Mouse (Mus musculus): ENCODE data around the gene Prss16.

Gene Prss16

DNA sequence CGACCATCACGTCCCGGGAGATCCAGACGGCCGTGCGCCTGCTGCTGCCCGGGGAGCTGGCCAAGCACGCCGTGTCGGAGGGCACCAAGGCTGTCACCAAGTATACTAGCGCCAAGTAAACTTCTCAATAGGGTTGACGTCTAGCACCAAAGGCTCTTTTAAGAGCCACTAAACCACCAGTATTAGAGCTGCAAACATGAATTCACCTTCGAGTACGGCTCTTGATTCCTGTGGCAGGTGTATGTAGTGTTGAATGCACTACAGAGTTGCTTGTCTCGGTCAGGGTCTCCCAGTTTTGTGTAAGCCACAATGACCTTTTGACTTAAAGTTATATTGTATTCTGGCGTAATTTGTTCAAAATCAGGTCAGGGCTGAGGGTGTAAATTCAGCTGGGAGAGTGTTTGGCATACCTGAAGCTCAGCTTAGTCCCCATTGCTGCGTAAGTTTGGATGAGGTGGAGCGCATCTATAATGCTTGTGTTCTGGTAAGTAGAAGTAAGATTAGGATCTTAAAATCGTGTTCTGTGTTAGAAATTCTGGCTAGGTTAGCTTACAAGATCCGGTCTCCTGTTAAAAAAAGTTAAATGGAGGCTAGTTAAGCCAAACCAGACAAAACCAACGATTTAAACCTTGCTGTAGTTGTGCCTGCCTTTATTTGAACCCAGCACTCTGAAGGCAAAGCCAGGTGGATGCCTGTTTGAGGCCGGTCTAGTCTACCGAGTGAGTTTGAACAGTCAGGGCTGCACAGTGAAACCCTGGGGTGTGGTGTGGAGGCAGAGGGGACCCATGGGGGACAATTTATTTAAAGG, 26.8 kb upstream of the Prss16 start:
- DNase-seq (ENCODE audit: low read depth, low spot score) = no peak

DNA sequence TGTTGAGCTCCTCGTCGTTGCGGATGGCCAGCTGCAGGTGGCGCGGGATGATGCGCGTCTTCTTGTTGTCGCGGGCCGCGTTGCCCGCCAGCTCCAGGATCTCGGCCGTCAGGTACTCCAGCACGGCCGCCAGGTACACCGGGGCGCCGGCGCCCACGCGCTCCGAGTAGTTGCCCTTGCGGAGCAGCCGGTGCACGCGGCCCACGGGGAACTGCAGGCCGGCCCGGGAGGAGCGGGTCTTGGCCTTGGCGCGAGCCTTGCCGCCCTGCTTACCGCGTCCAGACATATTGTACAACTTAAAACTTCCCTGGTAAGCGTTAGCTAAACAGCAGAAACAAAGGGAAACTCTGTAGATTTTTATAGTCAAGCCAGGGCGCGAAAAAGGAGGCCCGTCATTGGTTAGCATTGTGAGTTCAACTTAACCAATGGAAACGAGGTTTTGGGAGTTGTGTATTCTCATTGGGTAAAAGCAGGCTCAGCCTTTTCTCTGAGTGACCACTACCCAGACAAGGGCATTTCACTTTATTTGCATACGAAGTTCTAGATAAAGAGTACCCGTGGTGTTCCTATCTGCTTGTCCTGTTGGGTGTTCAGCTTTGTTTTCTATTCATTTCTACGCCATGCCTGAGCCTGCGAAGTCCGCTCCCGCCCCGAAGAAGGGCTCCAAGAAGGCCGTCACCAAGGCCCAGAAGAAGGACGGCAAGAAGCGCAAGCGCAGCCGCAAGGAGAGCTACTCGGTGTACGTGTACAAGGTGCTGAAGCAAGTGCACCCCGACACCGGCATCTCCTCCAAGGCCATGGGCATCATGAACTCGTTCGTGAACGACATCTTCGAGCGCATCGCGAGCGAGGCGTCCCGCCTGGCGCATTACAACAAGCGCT, 26.0 kb upstream of the Prss16 start, which contains the start of the genes Hist1h2ah and Hist1h2bk:
Gene Hist1h2ah, minus strand, starts transcription at position 302 of the 882 bp plus-strand sequence.
Gene Hist1h2bk, plus strand, starts transcription at position 604 of the 882 bp plus-strand sequence.
- peak; percentile 87 for DNase-seq (ENCODE audit: low read depth, low spot score)

DNA sequence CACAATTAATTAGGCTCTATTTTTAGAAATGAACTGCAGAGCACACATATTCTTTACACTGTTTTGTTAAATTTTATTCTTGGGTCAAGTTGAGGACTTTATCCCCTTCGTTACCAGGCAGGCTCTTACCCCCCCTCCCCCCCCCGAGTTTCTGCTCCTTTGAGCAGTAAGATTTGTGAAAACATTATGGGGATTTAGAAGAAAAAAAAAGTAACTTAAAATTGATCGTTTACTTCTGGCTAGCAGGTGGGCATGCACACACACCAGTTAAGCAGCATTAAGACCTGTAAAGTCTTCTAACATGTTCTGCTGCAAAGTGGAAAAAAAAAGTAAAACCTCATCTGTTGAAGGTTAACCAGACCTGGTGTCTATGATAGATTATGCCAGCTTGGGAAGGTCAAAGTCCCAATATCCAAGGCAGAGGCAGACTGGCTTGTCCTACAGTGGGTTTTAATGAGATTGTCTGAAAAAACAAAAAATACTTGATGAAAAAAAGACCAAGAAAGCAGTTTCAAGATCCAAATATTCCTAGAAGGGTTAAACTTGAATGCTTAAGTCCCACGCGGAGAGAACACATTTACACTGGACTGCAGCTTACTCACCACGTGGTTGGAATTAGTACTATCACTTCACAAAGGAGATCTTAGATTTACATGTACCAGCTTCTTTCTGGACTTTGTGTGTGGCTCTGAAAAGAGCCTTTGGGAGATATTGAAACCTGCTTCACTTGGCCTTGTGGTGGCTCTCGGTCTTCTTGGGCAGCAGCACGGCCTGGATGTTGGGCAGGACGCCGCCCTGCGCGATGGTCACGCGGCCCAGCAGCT, 25.1 kb upstream of the Prss16 start:
- no peak for DNase-seq (ENCODE audit: low read depth, low spot score)

DNA sequence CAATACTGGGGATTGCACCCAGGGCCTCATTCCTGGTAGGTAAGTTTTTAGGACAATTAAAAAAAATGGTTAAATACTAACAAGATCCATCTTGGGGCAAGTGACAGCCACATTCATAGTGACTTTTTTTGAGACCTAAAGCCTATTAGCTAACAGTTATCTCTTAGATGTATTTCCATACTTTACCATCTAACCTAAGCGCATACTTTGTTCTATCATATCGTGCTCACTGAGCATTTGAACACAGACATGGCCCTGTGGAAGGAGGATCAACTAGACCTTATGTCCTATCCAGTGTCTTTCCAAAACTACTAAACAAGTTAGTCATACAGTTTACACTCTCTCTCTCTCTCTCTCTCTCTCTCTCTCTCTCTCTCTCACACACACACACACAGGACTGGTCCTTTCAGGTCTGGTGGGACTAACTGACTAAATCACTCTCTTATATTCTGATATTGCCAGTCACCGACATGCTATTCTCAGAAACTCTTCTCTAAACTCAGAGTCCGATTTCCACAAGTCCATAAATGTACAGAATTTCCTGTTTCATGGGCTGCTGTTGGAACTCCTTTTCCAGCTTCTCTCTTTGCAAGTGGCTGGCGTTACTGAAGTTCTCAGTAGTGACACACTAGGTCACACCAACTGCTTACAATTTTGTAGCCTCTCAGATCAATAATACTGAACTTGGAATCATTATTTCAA, 24.4 kb upstream of the Prss16 start:
- DNase-seq (ENCODE audit: low read depth, low spot score) = no peak

DNA sequence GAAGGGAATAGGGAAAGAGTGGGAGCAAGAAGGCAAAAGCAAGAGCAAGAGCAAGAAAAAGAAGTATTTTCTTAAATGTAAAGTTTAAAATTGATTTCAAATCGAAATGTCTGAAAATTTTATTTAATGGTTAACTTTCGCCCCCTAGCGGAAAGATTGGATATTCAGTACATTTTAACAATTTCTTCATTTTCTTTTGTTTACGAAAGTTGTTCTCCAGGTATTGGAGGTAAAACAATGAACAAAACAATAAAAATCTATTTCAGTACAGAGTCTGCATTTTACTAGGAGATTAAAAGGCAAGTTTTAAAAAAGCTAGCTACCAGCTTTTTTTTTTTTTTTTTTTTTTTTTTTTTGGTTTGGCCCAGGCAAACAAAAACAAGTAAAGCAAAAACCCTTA, 21.0 kb upstream of the Prss16 start:
- no peak for DNase-seq (ENCODE audit: low read depth, low spot score)

DNA sequence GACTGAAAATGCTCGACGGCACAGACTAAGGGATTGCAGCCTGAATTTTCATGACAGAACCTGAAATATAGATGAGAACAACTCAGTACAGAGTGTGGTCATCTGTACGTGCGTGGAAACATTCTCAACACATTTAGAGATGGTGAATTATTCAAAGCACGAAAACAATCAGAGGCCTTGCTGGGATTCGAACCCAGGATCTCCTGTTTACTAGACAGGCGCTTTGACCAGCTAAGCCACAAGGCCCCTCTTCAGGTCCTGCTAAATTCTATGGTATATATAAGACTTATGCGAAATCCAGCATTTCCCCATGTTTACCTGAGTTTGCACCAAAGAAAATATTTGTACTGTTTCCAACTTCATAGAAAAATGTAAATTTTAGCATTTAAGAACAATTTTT, 20.4 kb upstream of the Prss16 start:
- no peak for DNase-seq (ENCODE audit: low read depth, low spot score)

DNA sequence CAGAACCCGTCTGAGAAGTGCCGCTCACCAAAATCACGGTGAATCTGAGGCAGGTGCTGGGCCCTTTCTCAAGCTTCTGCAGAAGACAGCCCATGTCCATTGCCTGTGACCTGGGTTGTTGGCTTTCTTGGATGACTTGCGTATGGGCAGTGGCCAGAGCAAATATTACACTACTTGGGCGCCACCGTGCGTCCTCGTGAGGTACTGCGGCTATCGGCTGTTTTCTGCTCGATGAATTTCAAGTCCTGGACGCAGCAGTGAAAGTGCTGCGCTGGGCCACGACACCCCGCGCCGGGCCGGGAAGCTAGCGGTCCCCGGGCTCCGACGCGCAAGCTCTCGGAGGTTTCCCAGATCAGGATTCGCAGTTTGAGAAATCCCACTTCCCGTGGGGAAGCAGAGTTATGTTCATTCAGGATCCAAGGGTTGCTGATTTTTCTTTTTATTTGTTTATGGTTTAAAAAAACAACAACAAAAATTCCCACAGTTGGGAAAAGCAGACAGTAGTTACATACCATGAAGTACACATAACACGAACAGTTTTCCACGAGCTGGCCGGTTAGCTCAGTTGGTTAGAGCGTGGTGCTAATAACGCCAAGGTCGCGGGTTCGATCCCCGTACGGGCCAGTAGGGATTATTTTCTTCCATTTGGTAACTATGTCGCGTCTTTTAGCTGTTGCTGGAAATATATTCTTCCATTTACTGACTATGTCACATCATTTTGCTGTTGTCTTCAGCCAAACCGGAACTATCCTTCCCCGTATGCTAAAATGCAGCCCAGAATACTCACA, 19.3 kb upstream of the Prss16 start:
- DNase-seq (ENCODE audit: low read depth, low spot score) = peak; percentile 89

DNA sequence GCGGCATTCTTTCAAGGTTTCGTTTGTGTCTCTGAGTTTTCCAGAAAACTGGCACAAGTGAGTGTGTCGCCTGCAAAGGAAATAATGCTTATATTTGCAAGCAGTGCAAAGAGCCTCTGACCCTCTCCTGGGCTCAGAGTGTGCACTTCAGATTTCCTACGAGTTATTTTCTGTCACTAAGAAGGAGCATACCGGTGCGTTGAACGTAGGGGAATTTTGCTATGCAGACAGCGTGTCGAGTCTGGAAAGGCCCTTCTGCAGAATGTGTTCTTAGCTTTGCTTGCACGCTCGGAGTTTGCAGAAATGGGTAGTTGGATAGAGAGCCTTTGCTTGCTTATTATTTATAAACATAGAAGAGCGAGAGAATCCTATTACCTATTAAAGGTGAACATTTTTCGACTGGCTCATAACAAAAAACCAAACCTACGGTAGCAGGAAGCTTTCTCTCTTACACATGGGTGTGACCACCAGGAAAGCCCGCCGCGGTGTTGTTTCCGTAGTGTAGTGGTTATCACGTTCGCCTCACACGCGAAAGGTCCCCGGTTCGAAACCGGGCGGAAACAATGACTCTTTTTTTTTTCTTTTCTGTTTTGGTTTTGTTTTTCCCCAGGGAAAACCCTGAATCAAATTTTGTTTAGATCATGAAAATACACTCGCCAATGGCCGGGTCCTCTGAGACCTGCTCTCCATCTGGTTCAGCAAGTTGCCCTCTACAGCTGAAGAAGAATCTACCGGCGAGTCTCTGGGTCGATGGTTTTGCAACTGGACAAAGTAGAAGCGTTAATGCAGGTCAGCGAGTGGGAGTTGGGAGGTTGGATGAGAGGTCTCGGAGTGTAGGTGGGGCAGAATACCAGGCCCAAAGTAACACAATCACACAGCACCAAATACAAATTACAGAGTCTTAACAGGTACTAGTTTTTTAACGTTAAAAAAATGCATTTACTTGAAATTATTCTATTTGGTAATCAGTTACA, 16.8 kb upstream of the Prss16 start:
- no peak for DNase-seq (ENCODE audit: low read depth, low spot score)

DNA sequence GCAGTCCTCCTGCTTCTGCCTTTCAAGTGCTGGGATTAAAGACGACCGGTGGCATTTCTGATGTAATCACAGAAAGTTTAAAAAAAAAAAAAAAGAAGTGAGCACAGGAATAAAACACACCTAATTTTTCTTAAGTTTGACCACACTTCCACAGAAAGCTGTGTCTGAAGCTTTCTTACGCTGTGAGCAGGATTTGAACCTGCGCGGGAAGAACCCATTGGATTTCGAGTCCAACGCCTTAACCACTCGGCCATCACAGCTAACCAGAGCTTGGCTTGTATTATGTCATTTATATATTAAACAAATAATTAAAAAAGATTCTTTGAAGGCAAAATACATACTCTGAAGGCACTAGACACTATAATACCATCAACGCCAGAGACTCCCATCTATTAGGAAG, 12.7 kb upstream of the Prss16 start:
- peak; percentile 87 for DNase-seq (ENCODE audit: low read depth, low spot score)

DNA sequence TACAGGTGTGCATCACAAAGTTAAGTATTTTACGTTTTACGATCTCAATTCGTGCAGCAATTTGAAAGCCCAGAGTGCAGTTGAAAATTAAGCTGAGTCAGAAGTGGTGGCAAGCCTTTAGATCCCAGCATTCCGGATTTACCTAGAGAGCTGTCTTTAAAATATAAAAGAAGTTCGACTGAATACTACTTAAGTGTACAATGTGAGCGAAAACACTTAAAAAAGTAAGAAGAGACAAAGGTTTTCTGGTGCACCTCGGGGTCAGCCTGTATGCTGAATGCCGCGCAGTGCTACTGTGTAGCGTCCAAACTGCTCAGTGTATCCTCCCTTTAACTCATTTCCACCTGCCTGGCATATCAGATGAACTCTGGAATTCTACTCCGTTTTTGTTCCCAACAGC, 12.0 kb upstream of the Prss16 start:
- DNase-seq (ENCODE audit: low read depth, low spot score) = no peak

DNA sequence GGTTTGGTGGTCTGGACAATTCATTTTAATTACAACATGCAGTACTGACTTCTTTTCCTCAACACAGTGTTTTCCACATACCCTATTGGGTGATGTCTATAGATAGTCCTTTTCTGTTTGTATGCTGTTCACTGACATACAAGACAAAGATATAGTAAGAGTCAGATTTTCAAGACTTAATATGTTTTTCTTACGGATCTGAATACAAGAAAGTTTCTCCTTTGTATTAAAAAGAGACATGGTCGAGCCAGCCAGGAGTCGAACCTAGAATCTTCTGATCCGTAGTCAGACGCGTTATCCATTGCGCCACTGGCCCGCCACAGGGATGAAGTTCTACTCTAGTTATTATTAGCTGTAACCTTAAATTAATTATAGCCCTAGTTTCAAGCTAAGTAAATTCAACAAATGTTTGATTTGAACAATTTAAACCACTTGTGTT, 11.4 kb upstream of the Prss16 start:
- no peak for DNase-seq (ENCODE audit: low read depth, low spot score)

DNA sequence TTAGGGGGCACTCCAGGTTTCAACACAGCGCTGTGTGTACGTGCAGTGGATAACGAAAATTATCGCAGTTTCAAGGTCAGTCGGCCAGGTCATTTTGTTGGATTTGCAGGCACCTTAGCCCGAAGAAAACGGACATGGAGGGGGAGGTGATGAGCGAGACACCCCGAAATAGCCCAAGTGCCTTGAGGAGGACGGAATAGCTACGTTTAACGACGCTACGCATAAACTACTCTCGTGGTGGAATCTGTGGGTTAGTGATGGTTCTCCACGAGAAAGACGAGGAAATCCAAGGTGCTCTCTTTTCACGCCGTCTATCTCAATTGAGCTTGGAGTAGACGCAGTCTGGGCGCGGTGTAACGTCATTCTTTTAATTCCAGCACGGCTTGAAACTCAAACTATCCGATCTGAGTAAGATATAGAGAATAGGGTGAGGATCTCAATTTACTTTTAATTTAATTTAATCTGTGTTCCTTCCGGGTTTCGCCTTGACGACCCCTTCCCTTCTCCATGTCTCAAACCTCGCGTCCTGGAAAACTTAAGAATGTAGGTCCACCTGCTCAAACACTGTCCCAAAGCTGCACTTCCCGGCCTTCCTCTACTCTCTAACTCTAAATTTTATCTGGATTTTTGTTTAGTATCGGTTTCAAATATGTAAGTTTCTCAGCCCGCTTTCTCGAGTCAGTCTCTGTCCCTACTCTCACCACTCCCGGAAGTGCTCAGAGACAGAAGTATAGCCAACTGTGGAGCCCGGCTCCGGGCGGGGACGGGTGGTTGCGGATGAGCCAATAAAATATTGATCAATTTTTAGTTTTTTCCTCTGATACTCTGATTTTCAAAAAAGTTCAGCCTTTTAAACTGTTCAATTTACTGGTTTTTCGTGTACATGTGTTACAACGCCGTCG, 10.6 kb upstream of the Prss16 start:
- DNase-seq (ENCODE audit: low read depth, low spot score) = no peak

DNA sequence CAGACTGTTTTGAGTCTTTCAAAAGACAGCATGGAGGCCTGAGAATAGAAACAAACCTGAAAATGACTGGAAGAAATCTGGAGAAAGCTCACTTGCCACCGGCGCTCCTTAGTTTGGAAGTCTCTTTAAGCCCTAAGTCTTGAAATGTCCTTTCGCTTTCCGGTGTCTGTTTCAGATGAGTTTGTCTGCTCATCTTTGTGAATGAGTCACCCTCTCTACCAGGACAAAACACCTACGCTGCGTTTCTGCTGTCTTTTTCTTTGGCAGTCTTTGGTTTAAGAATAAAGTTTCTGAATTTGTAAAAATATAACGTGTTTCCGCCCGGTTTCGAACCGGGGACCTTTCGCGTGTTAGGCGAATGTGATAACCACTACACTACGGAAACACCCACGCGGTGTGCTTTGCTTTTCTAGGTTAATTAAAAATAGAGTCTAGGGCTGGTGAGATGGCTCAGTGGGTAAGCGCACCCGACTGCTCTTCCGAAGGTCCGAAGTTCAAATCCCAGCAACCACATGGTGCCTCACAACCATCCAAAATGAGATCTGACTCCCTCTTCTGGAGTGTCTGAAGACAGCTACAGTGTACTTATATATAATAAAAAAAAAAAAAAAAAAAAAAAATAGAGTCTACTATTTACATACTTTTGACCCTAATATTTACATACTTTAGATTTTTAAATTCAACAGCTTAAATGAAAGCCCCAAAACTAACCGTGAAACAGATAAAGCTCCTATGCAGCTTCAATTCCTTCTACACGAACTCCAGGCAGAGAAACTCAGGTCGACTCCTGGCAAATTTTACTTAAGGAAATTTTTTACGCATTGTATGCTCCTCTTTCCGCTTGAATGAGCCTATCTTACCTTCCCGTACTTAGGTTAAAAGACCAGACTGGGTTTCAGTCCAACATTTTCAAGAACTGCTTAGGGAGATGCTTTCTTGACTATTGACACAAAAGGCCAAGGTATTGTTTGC, 6.2 kb upstream of the Prss16 start:
- DNase-seq (ENCODE audit: low read depth, low spot score) = peak; percentile 83

DNA sequence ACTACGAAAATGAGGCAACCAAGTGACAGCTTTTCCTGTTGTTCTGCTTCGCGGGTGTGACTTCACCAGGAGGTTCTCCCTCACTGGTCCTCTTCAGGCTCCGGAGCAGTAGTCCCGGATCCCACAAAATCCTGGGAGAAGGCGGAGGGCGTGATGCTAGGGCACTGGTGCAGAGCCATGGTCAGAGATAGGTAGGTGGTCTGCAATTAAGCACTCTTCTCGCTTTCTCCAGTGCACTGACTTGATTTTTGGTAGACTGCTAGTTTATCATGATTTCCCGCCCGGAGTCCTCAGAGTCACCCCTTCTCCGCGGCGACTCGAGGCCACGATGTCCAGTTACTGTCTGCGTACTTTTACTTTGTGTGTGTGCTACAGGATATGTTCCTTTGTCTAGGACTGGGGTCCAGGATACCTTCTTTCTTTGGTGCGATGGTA, 4.9 kb upstream of the Prss16 start:
- DNase-seq (ENCODE audit: low read depth, low spot score) = no peak

DNA sequence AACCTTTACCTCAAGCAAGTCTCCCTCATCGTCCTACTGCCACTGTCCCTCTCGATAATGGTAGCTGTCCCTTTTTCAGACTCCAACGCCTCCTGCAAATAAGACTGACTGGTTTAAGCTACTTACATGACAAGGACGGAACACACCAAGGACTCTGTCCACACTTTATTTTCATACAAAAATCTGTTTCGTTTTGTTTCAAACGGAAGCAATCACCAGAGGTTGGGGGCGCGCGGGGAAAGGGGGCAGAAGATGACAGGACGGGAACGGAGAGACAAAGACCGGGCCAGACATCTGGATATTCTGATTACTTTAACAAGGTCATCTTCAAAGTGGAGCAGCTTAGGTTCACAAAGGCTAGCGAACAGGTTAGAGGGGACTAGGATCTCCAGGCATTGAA, 4.2 kb upstream of the Prss16 start:
- DNase-seq (ENCODE audit: low read depth, low spot score) = no peak

DNA sequence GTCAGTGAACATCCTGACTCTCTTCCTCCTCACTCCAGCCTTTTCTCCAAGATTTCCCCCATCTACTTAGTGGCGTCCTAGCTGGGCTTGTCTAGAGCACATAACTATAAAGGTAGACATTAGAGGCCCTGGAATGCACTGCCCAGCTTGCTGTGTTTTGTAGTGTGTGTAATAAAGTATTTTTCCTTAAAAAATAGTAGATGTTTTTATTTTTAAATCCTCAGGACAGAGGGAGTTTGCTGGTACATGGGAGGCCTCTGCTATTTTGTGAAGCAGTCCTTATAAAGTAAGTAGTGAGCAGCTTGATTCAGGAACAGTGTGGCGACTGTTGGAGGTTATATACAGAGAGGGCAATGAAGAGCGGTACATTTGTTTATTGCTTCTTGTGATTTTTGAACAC, 835 bp downstream of the Prss16 start:
- DNase-seq (ENCODE audit: low read depth, low spot score) = no peak

DNA sequence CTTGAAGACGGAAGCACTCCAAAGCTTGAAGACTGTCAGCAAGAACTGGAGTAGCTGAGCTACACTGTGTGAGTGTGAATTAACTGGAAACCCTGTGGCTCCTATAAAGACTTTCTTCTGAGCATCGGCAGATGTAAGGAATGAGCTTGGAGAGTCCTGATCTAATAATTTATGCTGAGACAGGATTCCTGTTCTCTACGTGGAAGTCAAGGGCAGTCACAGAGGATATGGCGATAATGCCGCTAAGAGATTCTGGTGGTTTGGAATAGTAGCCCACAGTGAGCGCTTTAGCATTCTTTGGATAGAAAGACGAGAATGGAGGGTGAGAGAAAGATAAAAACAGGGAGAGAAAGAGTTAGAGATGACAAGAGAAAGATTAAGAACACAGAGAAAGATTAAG, 1.7 kb downstream of the Prss16 start:
- DNase-seq (ENCODE audit: low read depth, low spot score) = no peak
